Mouse (Mus musculus) ovary, adult 18-20 months (tissue): ENCODE measurements around the gene Rogdi.

ENCODE experiments used
- DNase-seq: peaks from one replicate; pipeline ENCODE4 v3.0.0; 2022; ENCODE audit warnings: low spot score, mixed read lengths

Rogdi gene

GRCm38 (mm10) chr16:5013054-5013838, at the start of gene Rogdi:
Rogdi (minus strand) TSS chr16:5013553.
- DNase-seq = peak; percentile 99

GRCm38 (mm10) chr16:5058114-5058513, 44.8 kb upstream of the Rogdi start:
- no peak for DNase-seq

- DNase-seq = peak; percentile 64
Measured at GRCm38 (mm10) chr16:5050251-5051110, 37.1 kb upstream of the Rogdi start.

- peak; percentile 99 for DNase-seq
Measured at GRCm38 (mm10) chr16:5049774-5050234, 36.5 kb upstream of the Rogdi start, which contains the start of the genes Glyr1 and Ubn1. Glyr1 (minus strand) TSS chr16:5049863. Ubn1 (plus strand) TSS chr16:5050057.

- no peak for DNase-seq
Measured at GRCm38 (mm10) chr16:5049182-5049773, 35.9 kb upstream of the Rogdi start.

- DNase-seq = no peak
Measured at GRCm38 (mm10) chr16:5045322-5045721, 32.0 kb upstream of the Rogdi start.

GRCm38 (mm10) chr16:5036649-5037234, 23.4 kb upstream of the Rogdi start:
- DNase-seq = no peak

GRCm38 (mm10) chr16:5035591-5035990, 22.2 kb upstream of the Rogdi start:
- no peak for DNase-seq

GRCm38 (mm10) chr16:5029847-5030246, 16.5 kb upstream of the Rogdi start:
- DNase-seq = no peak

- no peak for DNase-seq
Measured at GRCm38 (mm10) chr16:5024021-5024420, 10.7 kb upstream of the Rogdi start.

- no peak for DNase-seq
Measured at GRCm38 (mm10) chr16:5014578-5014977, 1.2 kb upstream of the Rogdi start.

GRCm38 (mm10) chr16:5012036-5013005, 1.0 kb downstream of the Rogdi start:
- DNase-seq = no peak

- DNase-seq = no peak
Measured at GRCm38 (mm10) chr16:5011285-5011684, 2.1 kb downstream of the Rogdi start.

GRCm38 (mm10) chr16:5010371-5010935, 2.9 kb downstream of the Rogdi start:
- no peak for DNase-seq

- DNase-seq = no peak
Measured at GRCm38 (mm10) chr16:5008076-5008475, 5.3 kb downstream of the Rogdi start.

GRCm38 (mm10) chr16:5007492-5007891, 5.9 kb downstream of the Rogdi start:
- DNase-seq = no peak

- DNase-seq = peak; percentile 42
Measured at GRCm38 (mm10) chr16:5007067-5007466, 6.3 kb downstream of the Rogdi start, which contains the start of gene Smim22. Smim22 (plus strand) TSS chr16:5007288.

GRCm38 (mm10) chr16:5000611-5001010, 12.7 kb downstream of the Rogdi start:
- no peak for DNase-seq

- DNase-seq = no peak
Measured at GRCm38 (mm10) chr16:4998984-4999383, 14.4 kb downstream of the Rogdi start.

GRCm38 (mm10) chr16:4997553-4997952, 15.8 kb downstream of the Rogdi start, which contains the start of gene Sept12:
Sept12 (minus strand) TSS chr16:4997852.
- DNase-seq = no peak
